Mouse (Mus musculus): ENCODE data around the gene BC004004. TPM values are rescaled to one million over a fixed set of nuclear protein-coding genes. Genes with fewer than 3 reads are reported as not detected.
"Not testable (repeated sequence)": the region's sequence is repeated elsewhere in the genome, so short reads cannot be mapped to it uniquely, and the experiment has no call there.

BC004004 gene
- polyA plus RNA-seq, 1 experiment from 2014 or later, result 125 TPM

DNA sequence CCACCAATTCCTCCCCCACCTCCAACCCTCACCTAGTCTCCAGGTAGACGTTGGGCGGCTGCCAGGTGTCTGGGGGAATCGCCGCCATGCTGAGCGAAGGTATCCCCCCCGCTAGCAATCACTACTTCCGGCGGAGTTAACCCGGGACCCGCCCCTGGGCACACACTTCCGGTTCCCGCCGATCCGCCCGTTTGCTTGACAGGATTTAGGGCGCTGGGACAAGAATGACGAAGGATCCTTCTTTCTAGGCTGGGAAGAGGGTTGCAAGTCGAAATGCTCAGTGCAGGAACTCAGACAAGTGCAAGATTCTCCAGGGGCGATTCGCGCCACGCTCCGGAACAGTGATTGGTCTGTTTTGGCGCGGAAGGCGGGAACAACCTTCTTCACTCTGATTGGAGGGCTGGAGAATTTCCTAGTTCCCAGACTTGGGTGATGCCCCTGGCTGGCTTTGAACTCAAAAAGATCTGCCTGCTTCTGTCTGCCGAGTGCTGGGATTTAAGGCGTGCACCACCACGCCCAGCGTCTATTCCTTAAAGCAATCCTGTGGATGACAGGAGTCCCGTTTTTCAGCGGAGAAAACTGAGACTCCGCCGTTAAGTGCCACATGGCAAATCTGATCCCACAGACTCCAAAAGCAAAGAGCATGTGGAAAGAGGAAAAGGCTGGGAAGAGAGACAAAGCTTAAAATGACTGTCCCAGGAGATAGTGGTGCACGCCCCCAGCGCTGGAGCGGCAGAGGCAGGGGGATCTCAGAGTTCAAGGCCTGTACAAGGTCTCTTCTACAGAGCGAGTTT is 4.6 kb upstream of the BC004004 start, which contains the start of gene Ppil1:
Gene Ppil1 (minus strand): TSS at position 347 of the 794 bp plus-strand sequence.
- ATAC-seq, result peak; percentile 62
- H3K4me1 ChIP-seq (ENCODE audit: control insufficient read depth, insufficient read depth, low read length), result peaks cover 28% of the 10 kb centered on the region
- H3K27me3 ChIP-seq (ENCODE audit: control insufficient read depth, insufficient read depth, low read depth, low read length), result no peaks in the 10 kb centered on the region
- peak within 1 kb of the TSS; percentile 75 for H3K9ac ChIP-seq (ENCODE audit: low read depth, low read length)
- H3K36me3 ChIP-seq (ENCODE audit: control insufficient read depth, insufficient read depth, low read length), result no peaks in the 10 kb centered on the region
- peak within 1 kb of the TSS; percentile 93 for H3K27ac ChIP-seq (ENCODE audit: low read length)
- peak within 1 kb of the TSS; percentile 88 for H3K4me3 ChIP-seq (ENCODE audit: low read depth, low read length)
- H3K9me3 ChIP-seq (replicated peaks; ENCODE audit: control insufficient read depth, low read length, poor library complexity, severe bottlenecking), result no peaks in the 10 kb centered on the region
- WGBS, result 6% methylated on average over 38 of the region's 38 CpGs
- peak within 1 kb of the TSS; percentile 68 for H3K4me2 ChIP-seq (ENCODE audit: low read length)

DNA sequence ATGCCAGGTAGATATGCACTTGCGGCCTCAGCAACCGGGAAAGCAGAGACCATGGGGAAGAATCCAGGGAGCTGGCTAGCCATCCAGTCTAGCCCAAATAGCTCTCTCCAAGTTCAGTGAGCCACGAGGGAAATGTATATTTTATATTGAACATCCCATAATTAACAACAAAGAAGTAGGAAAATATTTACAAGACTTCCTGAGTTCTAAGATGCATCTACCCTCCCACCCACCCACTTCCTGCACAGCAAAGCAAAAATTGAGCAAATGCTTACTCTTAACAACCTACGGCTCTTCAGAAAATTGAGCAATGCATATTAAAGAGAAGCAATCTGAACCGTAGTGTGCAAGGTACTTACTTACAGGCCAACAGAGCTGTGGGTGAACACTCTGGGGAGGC is 3.8 kb upstream of the BC004004 start:
- Histone ChIP-seq H3K4me3 (ENCODE audit: low read depth, low read length) (peak overlapping the region; percentile 88), H3K9ac (ENCODE audit: low read depth, low read length) (peak overlapping the region; percentile 75), H3K27me3 (ENCODE audit: control insufficient read depth, insufficient read depth, low read depth, low read length) (no peaks in the 10 kb centered on the region), H3K27ac (ENCODE audit: low read length) (peak overlapping the region; percentile 93), H3K9me3 (replicated peaks; ENCODE audit: control insufficient read depth, low read length, poor library complexity, severe bottlenecking) (no peaks in the 10 kb centered on the region), H3K36me3 (ENCODE audit: control insufficient read depth, insufficient read depth, low read length) (no peaks in the 10 kb centered on the region), H3K4me1 (ENCODE audit: control insufficient read depth, insufficient read depth, low read length) (peaks cover 30% of the 10 kb centered on the region), H3K4me2 (ENCODE audit: low read length) (peak overlapping the region; percentile 68)
- ATAC-seq, result no peak
- 87% methylated on average over 5 of the region's 5 CpGs for WGBS

DNA sequence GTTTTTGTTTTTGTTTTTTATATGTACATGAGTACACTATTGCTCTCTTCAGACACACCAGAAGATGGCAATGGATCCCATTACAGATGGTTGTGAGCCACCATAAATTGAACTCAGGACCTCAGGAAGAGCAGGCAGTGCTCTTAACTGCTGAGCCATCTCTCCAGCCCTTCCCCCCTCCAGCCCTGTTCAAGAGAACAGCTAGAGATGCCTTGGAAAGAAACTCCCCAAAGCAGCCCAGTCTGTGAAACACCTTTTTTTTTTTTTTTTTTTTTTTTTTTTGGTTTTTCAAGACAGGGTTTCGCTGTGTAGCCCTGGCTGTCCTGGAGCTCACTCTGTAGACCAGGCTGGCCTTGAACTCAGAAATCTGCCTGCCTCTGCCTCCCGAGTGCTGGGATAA is 1.5 kb upstream of the BC004004 start:
- H3K4me3 ChIP-seq (ENCODE audit: low read depth, low read length); H3K9ac ChIP-seq (ENCODE audit: low read depth, low read length); H3K27ac ChIP-seq (ENCODE audit: low read length); ATAC-seq; H3K27me3 ChIP-seq (ENCODE audit: control insufficient read depth, insufficient read depth, low read depth, low read length); H3K36me3 ChIP-seq (ENCODE audit: control insufficient read depth, insufficient read depth, low read length); H3K9me3 ChIP-seq (replicated peaks; ENCODE audit: control insufficient read depth, low read length, poor library complexity, severe bottlenecking); H3K4me2 ChIP-seq (ENCODE audit: low read length): not testable (repeated sequence)
- WGBS, result 92% methylated on average over 2 of the region's 2 CpGs
- H3K4me1 ChIP-seq (ENCODE audit: control insufficient read depth, insufficient read depth, low read length), result peaks cover 33% of the 10 kb centered on the region

GRCm38 (mm10) chr17:29267931-29268681 is 482 bp upstream of the BC004004 start:
- peak overlapping the region; percentile 90 for H3K27ac ChIP-seq (ENCODE audit: low read length)
- peak; percentile 53 for ATAC-seq
- 58% methylated on average over 6 of the region's 6 CpGs for WGBS
- H3K9ac ChIP-seq (ENCODE audit: low read depth, low read length), result peak overlapping the region; percentile 97
- H3K27me3 ChIP-seq (ENCODE audit: control insufficient read depth, insufficient read depth, low read depth, low read length), result no peaks in the 10 kb centered on the region
- no peaks in the 10 kb centered on the region for H3K36me3 ChIP-seq (ENCODE audit: control insufficient read depth, insufficient read depth, low read length)
- H3K9me3 ChIP-seq (replicated peaks; ENCODE audit: control insufficient read depth, low read length, poor library complexity, severe bottlenecking), result no peaks in the 10 kb centered on the region
- H3K4me3 ChIP-seq (ENCODE audit: low read depth, low read length), result peak overlapping the region; percentile 86
- peak overlapping the region; percentile 52 for H3K4me2 ChIP-seq (ENCODE audit: low read length)
- peaks cover 23% of the 10 kb centered on the region for H3K4me1 ChIP-seq (ENCODE audit: control insufficient read depth, insufficient read depth, low read length)

DNA sequence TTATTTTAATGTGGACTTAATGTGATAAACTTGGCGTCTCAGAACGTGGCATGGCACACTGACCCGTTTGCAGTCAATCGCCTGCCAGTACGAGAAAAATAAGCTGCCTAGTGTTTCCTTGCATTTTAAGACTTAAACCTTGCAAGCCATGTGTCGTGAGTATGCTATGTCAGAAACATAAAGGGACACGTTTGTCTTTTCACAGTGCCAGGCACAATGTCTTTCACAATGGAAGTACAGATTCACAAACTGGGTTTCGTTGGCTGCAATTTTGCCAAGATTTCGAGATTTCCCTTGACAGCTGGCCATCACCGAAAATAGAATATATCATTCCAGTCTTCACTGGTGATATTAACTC is 740 bp downstream of the BC004004 start:
- Histone ChIP-seq H3K4me2 (ENCODE audit: low read length) (peak overlapping the region; percentile 74), H3K9me3 (replicated peaks; ENCODE audit: control insufficient read depth, low read length, poor library complexity, severe bottlenecking) (no peaks in the 10 kb centered on the region), H3K27me3 (ENCODE audit: control insufficient read depth, insufficient read depth, low read depth, low read length) (no peaks in the 10 kb centered on the region), H3K27ac (ENCODE audit: low read length) (peak overlapping the region; percentile 90), H3K4me1 (ENCODE audit: control insufficient read depth, insufficient read depth, low read length) (peaks cover 19% of the 10 kb centered on the region), H3K4me3 (ENCODE audit: low read depth, low read length) (peak overlapping the region; percentile 86), H3K36me3 (ENCODE audit: control insufficient read depth, insufficient read depth, low read length) (no peaks in the 10 kb centered on the region), H3K9ac (ENCODE audit: low read depth, low read length) (peak overlapping the region; percentile 97)
- no peak for ATAC-seq
- 18% methylated on average over 10 of the region's 10 CpGs for WGBS

DNA sequence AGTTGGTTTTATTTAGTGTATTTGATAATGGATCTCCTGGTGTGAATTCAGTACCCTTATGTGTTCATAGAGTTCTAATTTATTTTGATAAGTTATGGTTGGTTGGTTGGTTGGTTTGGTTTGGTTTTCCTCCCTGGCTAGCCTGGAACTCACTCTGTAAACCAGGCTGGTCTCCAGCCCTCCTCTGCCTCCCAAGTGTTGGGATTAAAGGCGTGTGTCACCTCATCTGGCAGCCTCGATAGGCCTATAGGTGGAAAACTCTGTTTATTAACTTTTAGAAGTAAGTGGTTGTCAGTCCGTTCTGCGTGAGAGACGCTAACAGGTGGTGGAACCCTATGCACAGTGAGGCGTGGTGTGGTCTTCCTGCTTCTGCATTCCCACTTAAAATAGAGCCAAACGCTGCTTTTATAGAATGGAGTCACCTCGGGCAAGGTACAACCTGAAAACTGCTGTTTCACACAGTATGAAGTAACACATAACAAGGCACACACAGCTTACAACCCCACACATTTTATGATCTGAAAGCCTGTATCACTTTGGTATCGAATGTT is 1.6 kb downstream of the BC004004 start:
- WGBS, result 92% methylated on average over 9 of the region's 9 CpGs
- H3K36me3 ChIP-seq (ENCODE audit: control insufficient read depth, insufficient read depth, low read length), result no peaks in the 10 kb centered on the region
- H3K9ac ChIP-seq (ENCODE audit: low read depth, low read length), result no peak overlapping the region
- no peaks in the 10 kb centered on the region for H3K9me3 ChIP-seq (replicated peaks; ENCODE audit: control insufficient read depth, low read length, poor library complexity, severe bottlenecking)
- no peaks in the 10 kb centered on the region for H3K27me3 ChIP-seq (ENCODE audit: control insufficient read depth, insufficient read depth, low read depth, low read length)
- H3K4me3 ChIP-seq (ENCODE audit: low read depth, low read length), result no peak overlapping the region
- H3K27ac ChIP-seq (ENCODE audit: low read length), result no peak overlapping the region
- ATAC-seq, result no peak
- H3K4me2 ChIP-seq (ENCODE audit: low read length), result no peak overlapping the region
- H3K4me1 ChIP-seq (ENCODE audit: control insufficient read depth, insufficient read depth, low read length), result peaks cover 15% of the 10 kb centered on the region

DNA sequence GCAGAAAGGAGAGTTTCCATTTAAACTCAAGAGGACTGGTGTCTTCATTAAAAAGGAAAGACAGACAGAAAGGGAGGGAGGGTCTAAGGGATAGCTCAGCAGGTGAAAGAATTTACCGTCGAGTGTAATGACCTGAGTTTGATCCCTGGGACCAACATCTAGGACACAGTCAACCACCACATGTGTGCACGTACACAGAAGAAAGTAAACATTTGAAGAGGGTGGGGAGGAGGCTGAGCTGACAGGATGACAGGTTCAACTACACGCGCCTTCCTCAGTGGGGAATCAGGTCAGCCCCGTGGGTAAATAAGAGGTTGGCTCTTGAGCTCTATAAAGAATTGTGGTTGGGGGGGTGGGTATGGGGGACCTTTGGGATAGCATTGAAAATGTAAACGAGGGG is 4.6 kb downstream of the BC004004 start:
- H3K4me2 ChIP-seq (ENCODE audit: low read length), result no peak overlapping the region
- no peaks in the 10 kb centered on the region for H3K9me3 ChIP-seq (replicated peaks; ENCODE audit: control insufficient read depth, low read length, poor library complexity, severe bottlenecking)
- no peak for ATAC-seq
- no peak overlapping the region for H3K4me3 ChIP-seq (ENCODE audit: low read depth, low read length)
- H3K4me1 ChIP-seq (ENCODE audit: control insufficient read depth, insufficient read depth, low read length), result peaks cover 12% of the 10 kb centered on the region
- no peaks in the 10 kb centered on the region for H3K27me3 ChIP-seq (ENCODE audit: control insufficient read depth, insufficient read depth, low read depth, low read length)
- H3K9ac ChIP-seq (ENCODE audit: low read depth, low read length), result no peak overlapping the region
- 83% methylated on average over 7 of the region's 7 CpGs for WGBS
- 0 out of 2 replicates have a peak, but pooled peaks cover 2% of the 10 kb centered on the region for H3K36me3 ChIP-seq (ENCODE audit: control insufficient read depth, insufficient read depth, low read length)
- no peak overlapping the region for H3K27ac ChIP-seq (ENCODE audit: low read length)

DNA sequence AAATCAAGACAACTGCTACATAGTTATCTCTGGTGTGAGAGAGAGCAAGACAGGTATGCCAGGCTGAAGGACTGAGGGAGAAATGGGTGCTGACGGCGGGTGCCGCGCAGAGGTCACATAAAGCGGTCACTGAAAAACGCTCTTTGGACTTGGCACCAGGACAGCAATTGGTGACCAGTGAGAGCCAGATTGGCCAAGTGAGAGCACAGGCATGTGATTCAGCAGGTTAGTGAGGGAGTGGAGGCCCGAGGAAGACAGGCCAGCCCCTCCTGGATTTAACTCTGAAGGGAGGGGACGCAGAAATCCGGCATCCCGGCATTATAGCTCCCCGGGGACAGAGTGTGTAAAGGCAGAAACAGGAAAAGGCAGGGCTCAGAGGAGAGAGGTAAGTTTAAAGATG is 5.3 kb downstream of the BC004004 start:
- Histone ChIP-seq H3K4me3 (ENCODE audit: low read depth, low read length) (no peak overlapping the region), H3K4me1 (ENCODE audit: control insufficient read depth, insufficient read depth, low read length) (peaks cover 9% of the 10 kb centered on the region), H3K27me3 (ENCODE audit: control insufficient read depth, insufficient read depth, low read depth, low read length) (no peaks in the 10 kb centered on the region), H3K9me3 (replicated peaks; ENCODE audit: control insufficient read depth, low read length, poor library complexity, severe bottlenecking) (no peaks in the 10 kb centered on the region), H3K36me3 (ENCODE audit: control insufficient read depth, insufficient read depth, low read length) (0 out of 2 replicates have a peak, but pooled peaks cover 4% of the 10 kb centered on the region), H3K27ac (ENCODE audit: low read length) (no peak overlapping the region), H3K9ac (ENCODE audit: low read depth, low read length) (no peak overlapping the region), H3K4me2 (ENCODE audit: low read length) (no peak overlapping the region)
- ATAC-seq, result no peak
- 85% methylated on average over 11 of the region's 11 CpGs for WGBS

- no peak overlapping the region for H3K27ac ChIP-seq (ENCODE audit: low read length)
- H3K36me3 ChIP-seq (ENCODE audit: control insufficient read depth, insufficient read depth, low read length), result peaks cover 10% of the 10 kb centered on the region
- H3K4me1 ChIP-seq (ENCODE audit: control insufficient read depth, insufficient read depth, low read length), result 0 out of 2 replicates have a peak, but pooled peaks cover 2% of the 10 kb centered on the region
- H3K9ac ChIP-seq (ENCODE audit: low read depth, low read length), result no peak overlapping the region
- H3K9me3 ChIP-seq (replicated peaks; ENCODE audit: control insufficient read depth, low read length, poor library complexity, severe bottlenecking), result no peaks in the 10 kb centered on the region
- no peak for ATAC-seq
- no peaks in the 10 kb centered on the region for H3K27me3 ChIP-seq (ENCODE audit: control insufficient read depth, insufficient read depth, low read depth, low read length)
- WGBS, result 88% methylated on average over 5 of the region's 5 CpGs
- H3K4me3 ChIP-seq (ENCODE audit: low read depth, low read length), result no peak overlapping the region
- no peak overlapping the region for H3K4me2 ChIP-seq (ENCODE audit: low read length)
These were observed 11.8 kb downstream of the BC004004 start for GRCm38 (mm10) chr17:29280422-29280821.
